Mouse (Mus musculus) gastrocnemius, postnatal 14 days (tissue): ENCODE measurements around the gene Ntng2. TPM values are rescaled to one million over a fixed set of nuclear protein-coding genes. Genes with fewer than 3 reads are reported as not detected.
A peak's percentile ranks its signal among the peaks of the same experiment; 100 is the strongest.

Source experiments
- DNase-seq: peaks from one replicate; pipeline ENCODE4 v3.0.0; 2021; ENCODE audit warnings: mixed read lengths
- intact Hi-C: fragments of 180-260 bp; cut with DNase I; formaldehyde crosslinking; loops from one replicate; pipeline ENCODE4 v1.15.1; 2025; ENCODE audit warnings: low total_unique reads
- long read RNA-seq, 2 experiments: library from polyadenylated mRNA; stranded (forward); transcript quantifications; one replicate each; pipeline ENCODE4 v2.0.0; 2021
- total RNA-seq, 2 experiments: library from RNA; stranded (reverse); gene quantifications; 2 replicates each; pipeline ENCODE4 v1.2.3; 2021

The Ntng2 gene
- 10 to 100 TPM; 24.2 to 28.2 TPM for total RNA-seq
- long read RNA-seq, experiment 1: 0 reads
- long read RNA-seq, experiment 2, partial matches to known transcripts: 0 of 1 reads
- long read RNA-seq, experiment 2, other reads (novel, unspliced or antisense): 1 of 1 reads

- intact Hi-C loops: no loop called here
- peak; percentile 41 for DNase-seq
Measured at GRCm38 (mm10) chr2:29252599-29253204, at the start of gene Ntng2. TSS of gene Ntng2 (minus strand) at chr2:29253005.

DNA sequence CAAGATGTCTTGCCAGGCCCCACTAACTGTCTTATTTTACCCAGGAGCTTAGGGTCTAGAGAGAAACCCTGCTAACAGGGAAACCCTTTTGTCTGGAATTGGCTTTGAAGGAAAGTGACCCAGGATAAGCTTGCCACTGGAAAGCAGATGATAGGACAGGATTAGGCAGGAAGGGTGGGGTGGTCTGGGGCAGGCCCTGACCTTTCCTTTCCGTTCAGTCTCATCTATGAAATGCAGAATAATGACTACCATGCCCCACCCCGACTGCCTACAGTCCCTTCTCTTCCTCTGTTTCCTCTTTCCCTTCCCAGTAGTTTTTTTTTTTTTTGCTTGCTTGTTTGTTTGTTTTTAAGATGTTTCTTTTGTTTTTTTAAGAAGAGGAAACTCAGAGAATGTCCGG lies 42.8 kb upstream of the Ntng2 start:
- intact Hi-C loops: no loop called here

DNA sequence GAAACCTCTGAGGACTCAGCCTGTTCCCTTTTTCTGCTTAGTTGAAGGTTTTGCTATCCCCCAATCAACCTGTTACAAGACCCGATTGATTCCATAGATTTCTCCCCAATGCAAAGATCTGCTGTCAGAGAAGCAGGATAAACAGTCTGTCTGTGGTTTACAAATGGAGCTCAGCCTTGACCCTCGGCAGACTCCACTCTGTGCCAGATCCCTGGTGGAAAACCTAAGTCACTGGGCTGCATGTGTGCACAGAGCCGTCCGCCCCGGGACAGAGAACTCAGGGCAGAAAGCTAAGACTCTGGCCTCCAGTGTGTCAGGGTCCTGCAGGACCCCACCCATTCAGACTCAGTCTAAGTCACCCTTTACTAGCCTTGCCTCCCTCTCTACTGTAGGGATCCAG lies 34.8 kb upstream of the Ntng2 start:
- intact Hi-C loops: no loop called here
- DNase-seq: no peak

More for the DNA sequence above, 42.8 kb upstream of the Ntng2 start:
- no peak for DNase-seq

GRCm38 (mm10) chr2:29277703-29278121 lies 24.9 kb upstream of the Ntng2 start:
- no peak for DNase-seq
- intact Hi-C loops: no loop called here

GRCm38 (mm10) chr2:29271803-29272518 lies 19.2 kb upstream of the Ntng2 start:
- intact Hi-C loops: no loop called here
- no peak for DNase-seq

DNA sequence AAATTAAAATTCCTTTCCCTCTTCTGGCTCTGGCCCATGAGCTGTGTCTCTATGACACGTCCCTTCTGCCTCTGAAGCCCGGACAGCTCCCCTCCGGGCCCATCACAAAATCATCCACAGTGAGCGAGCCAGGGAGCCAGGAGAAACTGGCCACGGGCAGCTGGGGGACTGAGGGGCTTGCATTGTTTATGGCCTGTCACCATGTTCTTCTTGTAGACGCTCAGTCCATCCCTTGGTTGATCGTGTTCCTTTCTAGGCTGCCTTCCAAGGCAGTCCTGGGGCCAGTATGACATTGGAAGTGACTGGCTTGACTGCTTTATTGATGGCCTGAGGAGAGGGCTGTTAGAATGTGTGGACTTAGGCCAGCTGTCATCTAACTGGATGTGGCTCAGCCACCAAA lies 18.3 kb upstream of the Ntng2 start:
- DNase-seq: no peak

GRCm38 (mm10) chr2:29266810-29267209 lies 14.0 kb upstream of the Ntng2 start:
- intact Hi-C loops: no loop called here
- DNase-seq: no peak

More for the DNA sequence above, 18.3 kb upstream of the Ntng2 start:
- intact Hi-C loops: no loop called here

DNA sequence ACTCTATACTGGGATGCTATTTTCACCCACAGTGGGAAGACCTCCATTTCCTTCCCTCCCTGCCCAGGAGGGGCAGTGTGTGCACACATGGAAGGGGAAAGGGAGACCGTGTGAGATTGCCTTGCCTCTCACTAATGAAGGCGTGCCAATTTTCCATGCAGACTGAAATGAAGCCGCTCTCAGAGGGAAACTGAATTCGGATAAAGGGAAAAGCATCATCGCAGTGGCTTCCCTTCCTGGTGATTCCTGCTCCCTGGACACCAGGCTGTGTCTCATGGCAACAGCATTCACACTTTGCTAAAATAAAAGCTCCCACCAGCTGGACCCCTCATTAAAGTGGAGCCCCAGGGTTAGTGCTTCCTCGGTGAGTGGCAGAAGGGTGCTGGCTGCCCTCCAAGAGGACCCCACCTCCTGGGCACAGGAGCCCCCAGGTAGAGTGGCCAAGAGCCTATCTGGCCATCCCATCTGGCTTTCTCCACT lies 9.7 kb upstream of the Ntng2 start:
- no peak for DNase-seq
- intact Hi-C loops: no loop called here

DNA sequence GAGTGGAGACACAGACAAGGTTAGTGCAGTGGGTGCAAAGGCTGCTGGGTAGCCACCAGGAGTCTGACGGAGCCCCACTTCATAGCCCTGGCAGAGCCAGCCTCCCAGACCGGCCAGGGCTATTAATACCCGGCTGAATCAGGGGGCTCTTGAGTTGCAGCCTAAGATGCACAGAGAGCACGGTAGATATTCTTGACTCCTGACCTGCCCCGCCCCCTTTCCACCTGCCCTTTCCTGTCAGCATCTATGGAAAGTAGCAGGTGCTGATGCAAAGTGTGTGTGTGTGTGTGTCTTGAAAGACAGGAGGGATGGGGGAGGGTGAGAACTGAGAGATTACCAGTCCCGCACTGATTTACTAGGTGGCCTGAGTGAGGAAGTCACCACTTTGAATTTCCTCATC lies 8.3 kb upstream of the Ntng2 start:
- DNase-seq: no peak

GRCm38 (mm10) chr2:29253205-29253865 lies 530 bp upstream of the Ntng2 start:
- DNase-seq: peak; percentile 34
- intact Hi-C loops: no loop called here

More for the DNA sequence above, 8.3 kb upstream of the Ntng2 start:
- intact Hi-C loops: no loop called here

- intact Hi-C loops: no loop called here
- DNase-seq: peak; percentile 58
Measured at GRCm38 (mm10) chr2:29252059-29252598, 676 bp downstream of the Ntng2 start.

- no peak for DNase-seq
- intact Hi-C loops: no loop called here
Measured at GRCm38 (mm10) chr2:29251095-29252058, 1.4 kb downstream of the Ntng2 start.

DNA sequence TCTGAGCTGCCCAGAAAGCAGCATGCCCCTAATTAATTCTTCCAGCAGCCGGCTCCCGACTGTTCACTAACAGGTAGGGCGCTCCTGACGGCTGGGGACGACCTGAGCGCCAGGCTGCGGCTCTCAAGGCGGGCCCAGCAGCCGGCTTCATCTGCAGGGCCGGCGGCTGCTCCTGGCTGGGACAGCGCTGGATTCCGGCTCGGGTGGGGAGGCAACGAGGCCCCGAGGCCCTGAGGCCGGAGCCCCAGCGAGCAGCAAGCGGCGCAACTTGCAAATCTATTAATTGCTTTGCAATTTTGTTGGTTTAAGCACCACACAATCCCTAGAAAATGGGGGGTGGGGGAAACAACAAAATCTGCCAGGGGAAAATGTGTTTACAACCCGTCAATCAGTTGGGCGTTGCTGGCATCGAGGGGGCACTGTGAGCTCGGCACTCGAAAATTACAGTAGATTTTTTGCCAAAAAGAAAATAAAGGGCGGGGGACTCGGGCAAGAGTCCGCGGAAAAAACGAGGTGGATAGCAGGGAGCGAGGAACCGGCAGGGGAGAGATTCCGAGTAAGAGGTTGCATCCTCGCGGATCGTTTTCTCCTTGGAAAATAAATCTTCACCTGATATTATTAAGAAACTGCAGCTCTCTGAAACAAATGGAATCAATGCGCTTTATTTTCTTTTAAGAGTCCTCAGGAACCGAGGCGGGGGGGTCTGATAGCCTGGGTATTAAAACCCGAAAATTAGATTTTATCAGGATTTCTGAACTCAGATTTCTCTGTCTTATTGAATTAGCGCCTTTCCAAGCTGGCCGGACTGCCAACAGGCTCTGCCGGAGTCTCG lies 2.3 kb downstream of the Ntng2 start:
- intact Hi-C loops: no loop called here
- DNase-seq: no peak

DNA sequence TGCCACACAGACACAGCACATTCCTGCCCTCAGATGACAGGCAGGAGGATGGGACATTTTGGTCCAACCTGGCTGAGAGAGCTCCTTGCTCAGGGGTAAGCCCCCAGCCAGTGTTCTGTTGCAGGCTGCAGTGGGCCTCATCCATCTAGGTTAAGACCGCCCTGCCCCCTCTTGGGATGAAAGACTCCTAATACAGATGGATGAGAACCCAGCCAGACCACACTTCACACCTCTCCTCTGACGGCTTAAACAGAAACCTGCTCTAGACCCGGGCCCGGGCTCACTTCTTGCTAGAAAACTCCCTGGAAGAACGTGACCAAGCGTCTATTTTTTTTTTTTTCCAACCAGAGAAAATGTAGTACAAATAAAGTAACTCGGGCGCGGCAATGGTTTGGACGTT lies 3.0 kb downstream of the Ntng2 start:
- DNase-seq: no peak
- intact Hi-C loops: no loop called here

DNA sequence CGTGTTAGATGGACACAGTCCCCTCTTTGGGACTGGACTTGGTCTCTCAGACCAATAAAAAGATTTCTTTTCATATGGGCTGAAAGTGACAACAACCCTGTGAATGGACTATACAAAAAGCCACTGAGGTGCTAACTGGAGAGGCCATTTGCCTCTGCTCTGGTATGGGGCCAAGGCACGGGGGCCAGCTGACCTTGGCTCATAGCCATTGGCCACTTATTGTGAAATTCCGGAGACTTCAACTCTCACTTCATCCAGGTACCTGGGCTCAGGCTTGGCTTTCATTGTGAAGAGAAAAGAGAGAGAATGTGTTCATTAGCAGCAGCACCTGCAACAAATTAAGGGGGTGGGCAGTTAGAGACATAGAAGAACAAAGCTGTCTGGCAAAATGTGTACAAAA lies 4.3 kb downstream of the Ntng2 start:
- intact Hi-C loops: no loop called here
- no peak for DNase-seq

GRCm38 (mm10) chr2:29247386-29247785 lies 5.4 kb downstream of the Ntng2 start:
- intact Hi-C loops: no loop called here
- no peak for DNase-seq

GRCm38 (mm10) chr2:29246891-29247290 lies 5.9 kb downstream of the Ntng2 start:
- intact Hi-C loops: no loop called here
- DNase-seq: no peak

DNA sequence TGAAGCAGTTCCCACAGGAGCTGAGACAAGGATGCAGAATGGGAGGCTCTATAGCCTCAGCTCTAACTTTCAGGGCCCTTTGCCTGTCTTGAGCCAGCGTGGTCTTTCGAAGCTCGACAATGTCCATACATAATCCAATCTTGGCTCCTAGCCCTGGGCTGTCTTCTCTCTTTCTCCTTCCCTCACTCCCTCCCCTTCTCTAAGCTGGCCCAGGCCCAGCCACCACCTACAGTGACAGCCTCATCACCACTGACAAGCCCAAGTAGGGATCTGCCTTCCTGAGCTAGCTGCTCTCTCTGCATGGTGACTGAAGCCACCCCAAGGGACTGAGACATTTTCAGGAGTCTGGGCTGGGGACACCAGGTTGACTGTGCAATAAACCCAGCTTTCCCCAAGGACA lies 6.5 kb downstream of the Ntng2 start:
- no peak for DNase-seq
- intact Hi-C loops: no loop called here
